Mouse (Mus musculus): ENCODE results near the gene Lgi4. TPM values are rescaled to one million over a fixed set of nuclear protein-coding genes. Genes with fewer than 3 reads are reported as not detected.

Gene Lgi4
- total and polyA plus RNA-seq, 3 experiments = not detected

GRCm38 (mm10) chr7:31041662-31042315 is 17.4 kb upstream of the Lgi4 start (continued):
- TF ChIP-seq MAFK (IDR thresholded peaks at IDR 0.05; ENCODE audit: insufficient replicate concordance, low read length) (no peak), MAZ (IDR thresholded peaks at IDR 0.05; ENCODE audit: low read depth, low read length) (0 out of 2 replicates have a peak, but pooled peaks have one; percentile 46), HCFC1 (IDR thresholded peaks at IDR 0.05; ENCODE audit: low read depth, low read length) (0 out of 2 replicates have a peak, but pooled peaks have one; percentile 21), MEF2A (IDR thresholded peaks at IDR 0.05; ENCODE audit: borderline replicate concordance, low read depth, low read length) (peak; percentile 65; the same call in 1 of the 2 replicates), JUN (IDR thresholded peaks at IDR 0.05; ENCODE audit: insufficient read depth, low read depth, low read length) (no peak), IRF4 (IDR thresholded peaks at IDR 0.05; ENCODE audit: low read depth, low read length) (0 out of 2 replicates have a peak, but pooled peaks have one; percentile 36), PAX5 (IDR thresholded peaks at IDR 0.05; ENCODE audit: low read length) (no peak), MYC (IDR thresholded peaks at IDR 0.05; ENCODE audit: low read depth, low read length) (no peak), ETS1 (conservative IDR thresholded peaks at IDR 0.05; ENCODE audit: low read depth, low read length) (peak; percentile 50; the same call in 1 of the 2 replicates)

DNA sequence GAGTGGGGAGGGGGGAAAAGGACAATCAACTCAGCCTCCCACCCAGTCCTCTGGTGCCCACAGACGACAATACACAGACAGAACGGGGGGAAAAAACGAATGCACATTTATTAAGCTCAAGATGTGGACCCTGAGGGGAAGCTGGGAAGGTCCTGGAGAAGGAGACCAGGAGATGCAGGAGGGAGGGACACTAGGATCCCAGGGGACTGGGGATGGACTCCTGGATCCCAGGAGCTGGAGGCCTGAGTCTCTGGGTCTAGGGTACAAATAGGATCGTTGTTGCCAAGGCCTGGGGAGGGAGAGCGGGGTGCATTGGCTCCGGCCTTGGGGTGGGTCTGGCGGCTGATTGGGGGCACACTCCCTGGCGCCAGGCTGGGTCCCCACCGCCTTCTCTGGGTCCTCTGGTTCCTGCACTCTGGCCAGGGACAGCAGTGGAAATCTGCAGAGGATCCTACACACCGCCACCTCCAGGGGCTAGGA is 16.7 kb upstream of the Lgi4 start, which contains the start of gene Fxyd5:
TSS of gene Fxyd5 (minus strand) at position 51 of the 480 bp plus-strand sequence.
- Histone ChIP-seq H3K27ac (ENCODE audit: insufficient read depth, low read depth) (no peak within 1 kb of the TSS), H3K79me2 (replicated peaks; ENCODE audit: control insufficient read depth, extremely low read depth, insufficient read depth, poor library complexity, severe bottlenecking) (no peaks in the 10 kb centered on the region), H3K36me3 (replicated peaks in 1 of 2; ENCODE audit: control insufficient read depth in 1 of 2, insufficient read depth in 1 of 2, low read length in 1 of 2) (peaks cover 0 to 20% of the 10 kb centered on the region in 2 experiments), H3K9me3 (replicated peaks; ENCODE audit: low read length) (no peaks in the 10 kb centered on the region), H3K4me1 (ENCODE audit: control insufficient read depth in 1 of 2, insufficient read depth in 2 of 2) (peaks cover 3 to 30% of the 10 kb centered on the region in 2 experiments), H3K4me3 (replicated peaks in 1 of 3; ENCODE audit: low read depth in 2 of 3, low read length in 2 of 3, poor library complexity in 1 of 3) (peak within 1 kb of the TSS; percentile 58 to 73 (median 71)), H3K9ac (ENCODE audit: insufficient read depth, low read depth) (peak within 1 kb of the TSS; percentile 26), H3K27me3 (replicated peaks) (peaks cover 27% of the 10 kb centered on the region), H3K4me2 (ENCODE audit: insufficient read depth, low read depth, poor library complexity, severe bottlenecking) (peak within 1 kb of the TSS; percentile 48)
- DNase-seq (ENCODE audit: extremely low read depth) = no peak
- TF ChIP-seq ZNF384 (IDR thresholded peaks at IDR 0.05; ENCODE audit: low read depth, low read length) (no peak), ZMIZ1 (IDR thresholded peaks at IDR 0.05; ENCODE audit: low read depth, low read length) (no peak)
- in situ Hi-C loops (cut with MboI; ENCODE audit: low pct_ligation_motif_present, low pct_unique_long_range_greater_than_20kb, low sequenced_read_pairs) (no loop called here), dilution Hi-C loops (cut with MboI; ENCODE audit: extremely low pct_ligation_motif_present, extremely low pct_unique_long_range_greater_than_20kb, low sequenced_read_pairs) (no loop called here)

- Histone ChIP-seq H3K36me3 (replicated peaks in 1 of 2; ENCODE audit: control insufficient read depth in 1 of 2, insufficient read depth in 1 of 2, low read length in 1 of 2) (no peaks in the 10 kb centered on the region), H3K4me1 (ENCODE audit: control insufficient read depth in 1 of 2, insufficient read depth in 2 of 2) (peaks cover 13 to 25% of the 10 kb centered on the region in 2 experiments), H3K79me2 (replicated peaks; ENCODE audit: control insufficient read depth, extremely low read depth, insufficient read depth, poor library complexity, severe bottlenecking) (no peaks in the 10 kb centered on the region), H3K4me2 (ENCODE audit: insufficient read depth, low read depth, poor library complexity, severe bottlenecking) (no peak overlapping the region), H3K9ac (ENCODE audit: insufficient read depth, low read depth) (no peak overlapping the region), H3K4me3 (replicated peaks in 1 of 3; ENCODE audit: low read depth in 2 of 3, low read length in 2 of 3, poor library complexity in 1 of 3) (no peak overlapping the region), H3K27ac (ENCODE audit: insufficient read depth, low read depth) (no peak overlapping the region), H3K9me3 (replicated peaks; ENCODE audit: low read length) (no peaks in the 10 kb centered on the region), H3K27me3 (replicated peaks) (peaks cover 76% of the 10 kb centered on the region)
- dilution Hi-C loops (cut with MboI; ENCODE audit: extremely low pct_ligation_motif_present, extremely low pct_unique_long_range_greater_than_20kb, low sequenced_read_pairs) = no loop called here
- no peak for DNase-seq (ENCODE audit: extremely low read depth)
- in situ Hi-C loops (cut with MboI; ENCODE audit: low pct_ligation_motif_present, low pct_unique_long_range_greater_than_20kb, low sequenced_read_pairs) = no loop called here
- TF ChIP-seq CTCF (conservative IDR thresholded peaks at IDR 0.05 in 1 of 2, IDR thresholded peaks at IDR 0.05 in 1 of 2; ENCODE audit: low read depth in 2 of 2, low read length in 2 of 2) = no peak
- no peak for TF ChIP-seq JUN (IDR thresholded peaks at IDR 0.05; ENCODE audit: insufficient read depth, low read depth, low read length)
- no peak for TF ChIP-seq BHLHE40 (IDR thresholded peaks at IDR 0.05; ENCODE audit: low read depth, low read length)
- TF ChIP-seq EP300 (IDR thresholded peaks at IDR 0.05; ENCODE audit: low read length) = no peak
- no peak for TF ChIP-seq ZKSCAN1 (IDR thresholded peaks at IDR 0.05; ENCODE audit: borderline replicate concordance, low read depth, low read length)
- no peak for TF ChIP-seq RAD21 (IDR thresholded peaks at IDR 0.05; ENCODE audit: low read depth, low read length)
- TF ChIP-seq PAX5 (IDR thresholded peaks at IDR 0.05; ENCODE audit: low read length) = no peak
- TF ChIP-seq CHD1 (IDR thresholded peaks at IDR 0.05; ENCODE audit: low read depth, low read length) = no peak
- no peak for TF ChIP-seq MAFK (IDR thresholded peaks at IDR 0.05; ENCODE audit: insufficient replicate concordance, low read length)
- no peak for TF ChIP-seq ELF1 (IDR thresholded peaks at IDR 0.05; ENCODE audit: low read depth, low read length)
- no peak for TF ChIP-seq MXI1 (IDR thresholded peaks at IDR 0.05; ENCODE audit: low read depth, low read length)
- no peak for TF ChIP-seq IRF4 (IDR thresholded peaks at IDR 0.05; ENCODE audit: low read depth, low read length)
- no peak for TF ChIP-seq SMC3 (IDR thresholded peaks at IDR 0.05; ENCODE audit: low read depth, low read length)
- TF ChIP-seq MAZ (IDR thresholded peaks at IDR 0.05; ENCODE audit: low read depth, low read length) = no peak
- TF ChIP-seq E2F4 (IDR thresholded peaks at IDR 0.05; ENCODE audit: insufficient replicate concordance, low read depth, low read length) = no peak
- TF ChIP-seq JUND (conservative IDR thresholded peaks at IDR 0.05; ENCODE audit: low read depth, low read length) = no peak
- no peak for TF ChIP-seq MEF2A (IDR thresholded peaks at IDR 0.05; ENCODE audit: borderline replicate concordance, low read depth, low read length)
- TF ChIP-seq USF1 (IDR thresholded peaks at IDR 0.05; ENCODE audit: low read depth, low read length) = no peak
These were observed 9.9 kb upstream of the Lgi4 start for GRCm38 (mm10) chr7:31049135-31049845.

Measured in CH12.LX (cell line).